Mouse (Mus musculus) CH12.LX (cell line): ENCODE data around the gene Nav3. TPM values are rescaled to one million over a fixed set of nuclear protein-coding genes. Genes with fewer than 3 reads are reported as not detected.

Experiments used
- DNase-seq: peaks from one replicate; pipeline ENCODE4 v3.0.0-alpha.2; 2013; ENCODE audit errors: extremely low read depth
- H3K27ac ChIP-seq: 2 replicates; pipeline ENCODE4 v1.5.1; 2012; ENCODE audit warnings: low read depth, mild to moderate bottlenecking, control low read depth, moderate library complexity; ENCODE audit not compliant: insufficient read depth
- H3K27me3 ChIP-seq: replicated peaks from 2 replicates; pipeline ENCODE3; 2012; ENCODE audit warnings: inconsistent platforms
- H3K36me3 ChIP-seq, 2 experiments: replicated peaks in 1 of 2; 2 replicates each; pipeline versions ENCODE3 to v1.6.1; 2012; ENCODE audit warnings: inconsistent platforms in 1 of 2, low read length in 1 of 2, mild to moderate bottlenecking in 1 of 2, mixed read lengths in 1 of 2, moderate library complexity in 1 of 2; ENCODE audit not compliant: control insufficient read depth in 1 of 2, insufficient read depth in 1 of 2
- H3K4me1 ChIP-seq, 2 experiments: 2 replicates each; pipeline ENCODE4 v1.6.1; 2012; ENCODE audit warnings: inconsistent platforms in 1 of 2, moderate library complexity in 1 of 2; ENCODE audit not compliant: insufficient read depth in 2 of 2, control insufficient read depth in 1 of 2
- H3K4me2 ChIP-seq: 2 replicates; pipeline ENCODE4 v1.6.1; 2012; ENCODE audit warnings: low read depth, mild to moderate bottlenecking, control low read depth; ENCODE audit not compliant: poor library complexity, insufficient read depth, severe bottlenecking
- H3K4me3 ChIP-seq, 3 experiments: fragments of 150-350 bp in 1 of 3; sonication (generic) in 1 of 3; replicated peaks in 1 of 3; 2 replicates each; pipeline versions ENCODE3 to v1.5.1; 2011 to 2012; ENCODE audit warnings: low read depth in 2 of 3, low read length in 2 of 3, mild to moderate bottlenecking in 2 of 3, moderate library complexity in 2 of 3, control low read depth in 1 of 3, improper control_type of control experiment in 1 of 3, inconsistent platforms in 1 of 3, mixed read lengths in 1 of 3; ENCODE audit not compliant: poor library complexity in 1 of 3
- H3K79me2 ChIP-seq: replicated peaks from 2 replicates; pipeline ENCODE4 v1.6.1; 2012; ENCODE audit warnings: mild to moderate bottlenecking, moderate library complexity; ENCODE audit not compliant: control insufficient read depth, poor library complexity, insufficient read depth, severe bottlenecking; ENCODE audit errors: extremely low read depth
- H3K9ac ChIP-seq: 2 replicates; pipeline ENCODE4 v1.6.1; 2012; ENCODE audit warnings: low read depth, mild to moderate bottlenecking, control low read depth, moderate library complexity; ENCODE audit not compliant: insufficient read depth
- H3K9me3 ChIP-seq: replicated peaks from 2 replicates; pipeline ENCODE3; 2012; ENCODE audit warnings: low read length, inconsistent platforms, mixed read lengths
- CHD1 ChIP-seq: IDR thresholded peaks from 2 replicates; pipeline ENCODE4 v1.6.1; 2012; ENCODE audit warnings: low read depth, low read length, improper control_type of control experiment, inconsistent platforms
- CTCF ChIP-seq, 2 experiments: IDR thresholded peaks in 1 of 2; conservative IDR thresholded peaks in 1 of 2; 2 replicates each; pipeline ENCODE4 v1.5.1; 2011 to 2012; ENCODE audit warnings: low read depth in 2 of 2, low read length in 2 of 2, improper control_type of control experiment in 1 of 2, inconsistent platforms in 1 of 2, mild to moderate bottlenecking in 1 of 2, moderate library complexity in 1 of 2
- ELF1 ChIP-seq: IDR thresholded peaks from 2 replicates; pipeline ENCODE4 v1.6.1; 2014; ENCODE audit warnings: low read depth, mild to moderate bottlenecking, inconsistent platforms, low read length, improper control_type of control experiment
- ETS1 ChIP-seq: conservative IDR thresholded peaks from 2 replicates; pipeline ENCODE4 v1.6.1; 2012; ENCODE audit warnings: low read depth, mild to moderate bottlenecking, inconsistent platforms, low read length, improper control_type of control experiment, moderate library complexity
- GABPA ChIP-seq: IDR thresholded peaks from 2 replicates; pipeline ENCODE4 v1.6.1; 2012; ENCODE audit warnings: low read depth, low read length, improper control_type of control experiment, inconsistent platforms; ENCODE audit not compliant: insufficient replicate concordance
- JUND ChIP-seq: conservative IDR thresholded peaks from 2 replicates; pipeline ENCODE4 v1.6.1; 2011; ENCODE audit warnings: low read depth, low read length, improper control_type of control experiment
- MAFK ChIP-seq: IDR thresholded peaks from 2 replicates; pipeline ENCODE4 v1.6.1; 2011; ENCODE audit warnings: low read length, improper control_type of control experiment; ENCODE audit not compliant: insufficient replicate concordance
- MAX ChIP-seq: IDR thresholded peaks from 2 replicates; pipeline ENCODE4 v1.6.1; 2011; ENCODE audit warnings: low read length, improper control_type of control experiment
- MAZ ChIP-seq: IDR thresholded peaks from 2 replicates; pipeline ENCODE4 v1.6.1; 2012; ENCODE audit warnings: low read depth, mild to moderate bottlenecking, inconsistent platforms, low read length, improper control_type of control experiment, moderate library complexity
- MEF2A ChIP-seq: IDR thresholded peaks from 2 replicates; pipeline ENCODE4 v1.6.1; 2014; ENCODE audit warnings: low read depth, mild to moderate bottlenecking, inconsistent platforms, low read length, improper control_type of control experiment, borderline replicate concordance
- MXI1 ChIP-seq: IDR thresholded peaks from 2 replicates; pipeline ENCODE4 v1.6.1; 2011; ENCODE audit warnings: mild to moderate bottlenecking, low read depth, low read length, improper control_type of control experiment
- MYC ChIP-seq: IDR thresholded peaks from 2 replicates; pipeline ENCODE4 v1.6.1; 2011; ENCODE audit warnings: low read depth, mild to moderate bottlenecking, improper control_type of control experiment, low read length
- PAX5 ChIP-seq: IDR thresholded peaks from 2 replicates; pipeline ENCODE4 v1.6.1; 2012; ENCODE audit warnings: low read length, inconsistent platforms, mixed read lengths
- POLR2A ChIP-seq: IDR thresholded peaks from 2 replicates; pipeline ENCODE4 v1.6.1; 2011; ENCODE audit warnings: low read depth, mild to moderate bottlenecking, improper control_type of control experiment, low read length
- POLR2AphosphoS2 ChIP-seq: IDR thresholded peaks from 2 replicates; pipeline ENCODE4 v1.6.1; 2011; ENCODE audit warnings: low read depth, low read length, improper control_type of control experiment
- RAD21 ChIP-seq: IDR thresholded peaks from 2 replicates; pipeline ENCODE4 v1.6.1; 2011; ENCODE audit warnings: low read depth, mild to moderate bottlenecking, low read length, improper control_type of control experiment, moderate library complexity
- SMC3 ChIP-seq: IDR thresholded peaks from 2 replicates; pipeline ENCODE4 v1.6.1; 2011; ENCODE audit warnings: low read depth, low read length, improper control_type of control experiment
- TCF12 ChIP-seq: IDR thresholded peaks from 2 replicates; pipeline ENCODE4 v1.6.1; 2014; ENCODE audit warnings: low read depth, mild to moderate bottlenecking, inconsistent platforms, low read length, improper control_type of control experiment
- USF1 ChIP-seq: IDR thresholded peaks from 2 replicates; pipeline ENCODE4 v1.6.1; 2014; ENCODE audit warnings: low read depth, mild to moderate bottlenecking, inconsistent platforms, low read length, improper control_type of control experiment
- USF2 ChIP-seq: conservative IDR thresholded peaks from 2 replicates; pipeline ENCODE4 v1.6.1; 2011; ENCODE audit warnings: low read depth, low read length, improper control_type of control experiment
- ZC3H11A ChIP-seq: IDR thresholded peaks from 2 replicates; pipeline ENCODE4 v1.6.1; 2012; ENCODE audit warnings: low read depth, mild to moderate bottlenecking, inconsistent platforms, low read length, improper control_type of control experiment
- ZKSCAN1 ChIP-seq: IDR thresholded peaks from 2 replicates; pipeline ENCODE4 v1.6.1; 2012; ENCODE audit warnings: low read depth, inconsistent platforms, low read length, improper control_type of control experiment, borderline replicate concordance
- dilution Hi-C: fragments of 300-500 bp; cut with MboI; formaldehyde crosslinking; loops from 2 replicates; pipeline ENCODE4 v1.14.3; 2020; ENCODE audit warnings: low sequenced_read_pairs; ENCODE audit not compliant: extremely low pct_unique_long_range_greater_than_20kb, extremely low pct_ligation_motif_present
- in situ Hi-C: fragments of 300-500 bp; cut with MboI; formaldehyde crosslinking; loops from 3 replicates; pipeline ENCODE4 v1.14.3; 2019; ENCODE audit warnings: low sequenced_read_pairs, low pct_ligation_motif_present, low pct_unique_long_range_greater_than_20kb, mixed read lengths
- polyA plus RNA-seq: library from polyadenylated mRNA; unstranded; fragments of >175 nt; gene quantifications from 2 replicates; pipeline ENCODE4 v1.2.1, GENCODE M21; 2012; ENCODE audit warnings: low read depth; ENCODE audit not compliant: insufficient read length
- total RNA-seq, 2 experiments: library from RNA; depleted of rRNA; stranded (reverse); fragments of 300-350 nt in 1 of 2; fragments of >200 nt in 1 of 2; gene quantifications; 2 replicates each; pipeline ENCODE4 v1.2.3; 2012 to 2014

Nav3 gene
- total and polyA plus RNA-seq, 3 experiments, result 0.03 TPM; not detected in 2

GRCm38 (mm10) chr10:110000755-110001247, 455.2 kb downstream of the Nav3 start:
- Histone ChIP-seq H3K79me2 (no peaks in the 10 kb centered on the region), H3K27ac (no peak overlapping the region), H3K9me3 (peaks cover 18% of the 10 kb centered on the region), H3K9ac (no peak overlapping the region), H3K4me2 (no peak overlapping the region), H3K36me3 (no peaks in the 10 kb centered on the region), H3K4me1 (no peaks in the 10 kb centered on the region), H3K27me3 (no peaks in the 10 kb centered on the region), H3K4me3 (no peak overlapping the region)
- no peak for DNase-seq
- dilution Hi-C loops, result no loop called here
- TF ChIP-seq MAZ (no peak), ELF1 (no peak), POLR2A (no peak), SMC3 (no peak), MXI1 (no peak), MAFK (no peak), ZKSCAN1 (no peak), GABPA (no peak), MYC (no peak), RAD21 (no peak), MEF2A (no peak), USF2 (no peak)
- in situ Hi-C loops, result no loop called here

- Histone ChIP-seq H3K9ac (no peak overlapping the region), H3K4me3 (no peak overlapping the region), H3K36me3 (no peaks in the 10 kb centered on the region), H3K9me3 (peaks cover 21% of the 10 kb centered on the region), H3K4me1 (no peaks in the 10 kb centered on the region), H3K79me2 (no peaks in the 10 kb centered on the region), H3K27me3 (no peaks in the 10 kb centered on the region), H3K27ac (no peak overlapping the region), H3K4me2 (no peak overlapping the region)
- TF ChIP-seq GABPA (no peak), POLR2AphosphoS2 (no peak), ETS1 (no peak), MAFK (no peak), SMC3 (no peak), TCF12 (no peak), USF1 (no peak), PAX5 (no peak), JUND (no peak), ZKSCAN1 (no peak), MAX (no peak), USF2 (no peak), RAD21 (no peak), CHD1 (no peak), ZC3H11A (no peak), CTCF (conservative IDR thresholded peaks at IDR 0.05 in 1 of 2, IDR thresholded peaks at IDR 0.05 in 1 of 2; ENCODE audit: low read depth in 2 of 2, low read length in 2 of 2) (no peak)
- DNase-seq, result no peak
- dilution Hi-C loops (no loop called here), in situ Hi-C loops (no loop called here)
These were observed 456.1 kb downstream of the Nav3 start for GRCm38 (mm10) chr10:109999904-110000303.
